Mouse (Mus musculus) B cell, adult 62 days (primary cell): ENCODE measurements around the gene Tmem161a. TPM values are rescaled to one million over a fixed set of nuclear protein-coding genes. Genes with fewer than 3 reads are reported as not detected.

Experiments
- total RNA-seq: library from RNA; stranded (reverse); gene quantifications from 4 replicates; pipeline ENCODE4 v1.2.4, GENCODE M21; 2023

Tmem161a gene
- 43.7 to 57.9 TPM (median 47.4 TPM) in 4 replicates for total RNA-seq

GRCm38 (mm10) chr8:70172043-70172681 lies at the start of gene Tmem161a:
TSS of gene Tmem161a (plus strand) at chr8:70172356.

GRCm38 (mm10) chr8:70131166-70131883 lies 40.8 kb upstream of the Tmem161a start, which contains the start of gene Nr2c2ap:
TSS of gene Nr2c2ap (plus strand) at chr8:70131333.

DNA sequence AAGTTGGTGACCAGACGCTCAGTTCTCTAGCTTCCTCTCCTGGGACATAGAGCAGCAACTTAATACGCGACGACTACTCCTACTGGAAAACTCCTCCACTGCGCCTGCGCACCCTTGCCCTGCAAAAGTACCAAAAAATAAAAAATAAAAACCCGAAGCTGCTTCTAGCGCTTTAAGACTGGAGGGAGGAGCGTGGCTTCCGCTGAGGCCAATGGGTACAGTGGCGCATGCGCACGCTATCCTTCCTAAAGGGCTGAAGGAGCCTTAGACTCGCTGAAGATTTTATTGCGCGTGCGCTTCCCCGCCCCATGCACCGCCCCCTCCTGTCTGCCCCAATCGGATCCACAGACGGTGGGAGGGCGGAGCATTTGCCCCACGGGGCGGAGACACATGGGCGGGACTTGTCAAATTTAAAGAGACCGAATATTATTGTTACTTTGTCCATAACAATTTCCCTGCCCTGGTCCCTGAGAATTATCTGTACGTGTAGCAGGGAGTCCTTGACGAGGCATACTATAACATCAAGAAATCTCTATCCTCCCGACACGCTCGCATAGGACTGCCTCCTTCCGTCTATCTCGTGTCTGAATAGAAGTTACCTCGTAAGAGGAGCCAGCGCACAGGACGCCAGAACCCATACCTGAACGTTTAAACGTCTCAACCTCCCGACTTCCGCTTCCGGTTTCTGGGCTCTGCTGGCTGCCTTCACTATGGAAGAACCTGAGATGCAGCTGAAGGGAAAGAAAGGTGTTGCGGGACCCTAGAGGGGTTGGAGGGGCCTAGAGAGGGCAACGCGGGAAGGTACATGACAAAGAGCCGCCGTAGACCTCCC lies 32.9 kb upstream of the Tmem161a start, which contains the start of the genes Rfxank, Borcs8 and Mef2b:
TSS of gene Rfxank (minus strand) at position 129 of the 832 bp plus-strand sequence.
TSS of gene Borcs8 (plus strand) at position 474 of the 832 bp plus-strand sequence.
TSS of gene Mef2b (plus strand) at position 686 of the 832 bp plus-strand sequence.

DNA sequence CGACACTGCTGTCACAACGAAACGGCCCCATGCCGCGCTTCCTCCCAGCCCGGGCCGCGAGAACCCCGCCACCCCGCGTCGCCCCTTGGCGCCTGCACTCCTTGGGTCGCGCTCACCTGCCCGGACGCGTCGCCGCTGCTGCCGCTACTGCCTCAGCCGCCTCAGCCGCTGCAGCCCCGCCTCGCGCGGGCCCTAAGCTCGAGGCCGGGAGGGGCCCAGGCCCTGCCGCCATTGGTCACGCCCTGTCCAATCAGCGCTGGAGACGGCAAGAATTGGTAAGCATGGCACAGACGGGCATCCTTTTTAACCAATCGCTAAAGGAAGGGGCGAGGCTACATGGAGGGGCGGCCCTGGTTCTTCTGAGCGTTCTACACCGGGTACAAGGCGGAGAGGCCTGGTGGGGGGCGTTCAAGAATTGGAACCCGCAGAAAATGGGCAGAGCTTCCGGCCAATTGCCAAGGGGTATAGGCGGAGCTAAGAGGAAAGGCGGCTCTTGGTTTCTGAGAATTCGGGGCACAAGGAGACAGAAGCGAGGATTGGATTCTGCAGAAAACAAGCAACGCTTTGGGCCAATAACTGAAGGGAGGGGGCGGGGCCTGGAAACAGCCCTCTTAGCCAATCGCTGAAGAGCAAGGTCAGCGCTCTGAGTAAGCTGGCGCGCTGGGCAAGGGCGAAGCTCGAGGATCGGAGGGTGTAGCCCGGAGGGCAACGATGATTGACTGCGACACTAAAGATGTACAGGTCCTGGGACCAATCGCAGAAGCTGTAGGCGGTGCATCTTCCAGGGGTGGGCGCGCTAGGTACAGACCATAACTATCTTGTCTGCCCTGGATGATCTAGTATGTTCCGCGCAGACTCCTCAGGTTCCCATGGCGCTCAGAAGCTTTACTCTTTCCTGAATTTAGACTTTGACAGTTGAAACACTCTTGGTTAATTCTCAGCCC lies 40.2 kb downstream of the Tmem161a start, which contains the start of gene Slc25a42:
TSS of gene Slc25a42 (minus strand) at position 194 of the 944 bp plus-strand sequence.

Other genes with a start within 250 kb of the Tmem161a start
- gene Gatad2a, start 176.0 kb upstream of the Tmem161a start, total RNA-seq: 91.2 to 119 TPM (median 106 TPM) in 4 replicates
- 120 to 135 TPM (median 124 TPM) in 4 replicates for gene Mau2, start 129.6 kb upstream of the Tmem161a start, total RNA-seq
- gene Sugp1, start 129.5 kb upstream of the Tmem161a start, total RNA-seq: 41.7 to 48.8 TPM (median 46.5 TPM) in 4 replicates
- gene Tm6sf2, start 99.4 kb upstream of the Tmem161a start, total RNA-seq: 0.41 to 0.42 TPM in 2 of 4 replicates, not detected in the others
- gene Hapln4, start 88.9 kb upstream of the Tmem161a start, total RNA-seq: not detected in 4 replicates
- gene Ncan, start 51.5 kb upstream of the Tmem161a start, total RNA-seq: 0.12 to 0.24 TPM (median 0.12 TPM) in 4 replicates
- 26.8 to 34.5 TPM (median 33.3 TPM) in 4 replicates for gene Nr2c2ap, start 41.0 kb upstream of the Tmem161a start, total RNA-seq
- gene Rfxank, start 33.2 kb upstream of the Tmem161a start, total RNA-seq: 29.2 to 34.9 TPM (median 32.5 TPM) in 4 replicates
- 47.1 to 58.2 TPM (median 52.7 TPM) in 4 replicates for gene Borcs8, start 32.9 kb upstream of the Tmem161a start, total RNA-seq
- gene Mef2b, start 32.6 kb upstream of the Tmem161a start, total RNA-seq: 2.4 to 4.5 TPM (median 4.0 TPM) in 4 replicates
- 3.6 to 6.2 TPM (median 4.5 TPM) in 4 replicates for gene Slc25a42, start 39.9 kb downstream of the Tmem161a start, total RNA-seq
- 65.9 to 70.7 TPM (median 67.1 TPM) in 4 replicates for gene Sugp2, start 61.9 kb downstream of the Tmem161a start, total RNA-seq
- gene Armc6, start 62.1 kb downstream of the Tmem161a start, total RNA-seq: 7.2 to 11.5 TPM (median 10.0 TPM) in 4 replicates
- 6.2 to 9.0 TPM (median 6.9 TPM) in 4 replicates for gene Homer3, start 110.5 kb downstream of the Tmem161a start, total RNA-seq
- gene Ddx49, start 130.1 kb downstream of the Tmem161a start, total RNA-seq: 67.5 to 86.5 TPM (median 76.3 TPM) in 4 replicates
- gene Cope, start 130.2 kb downstream of the Tmem161a start, total RNA-seq: 94.5 to 110 TPM (median 108 TPM) in 4 replicates
- not detected in 4 replicates for gene Cers1, start 143.4 kb downstream of the Tmem161a start, total RNA-seq
- gene Gdf1, start 157.5 kb downstream of the Tmem161a start, total RNA-seq: not detected in 4 replicates
- gene Upf1, start 180.9 kb downstream of the Tmem161a start, total RNA-seq: 68.7 to 78.5 TPM (median 70.9 TPM) in 4 replicates
- 0.48 TPM in 1 of 4 replicates, not detected in the others for gene Comp, start 201.2 kb downstream of the Tmem161a start, total RNA-seq